Mouse (Mus musculus): Measurements from ENCODE around the gene Nrf1.

Gene Nrf1

DNA sequence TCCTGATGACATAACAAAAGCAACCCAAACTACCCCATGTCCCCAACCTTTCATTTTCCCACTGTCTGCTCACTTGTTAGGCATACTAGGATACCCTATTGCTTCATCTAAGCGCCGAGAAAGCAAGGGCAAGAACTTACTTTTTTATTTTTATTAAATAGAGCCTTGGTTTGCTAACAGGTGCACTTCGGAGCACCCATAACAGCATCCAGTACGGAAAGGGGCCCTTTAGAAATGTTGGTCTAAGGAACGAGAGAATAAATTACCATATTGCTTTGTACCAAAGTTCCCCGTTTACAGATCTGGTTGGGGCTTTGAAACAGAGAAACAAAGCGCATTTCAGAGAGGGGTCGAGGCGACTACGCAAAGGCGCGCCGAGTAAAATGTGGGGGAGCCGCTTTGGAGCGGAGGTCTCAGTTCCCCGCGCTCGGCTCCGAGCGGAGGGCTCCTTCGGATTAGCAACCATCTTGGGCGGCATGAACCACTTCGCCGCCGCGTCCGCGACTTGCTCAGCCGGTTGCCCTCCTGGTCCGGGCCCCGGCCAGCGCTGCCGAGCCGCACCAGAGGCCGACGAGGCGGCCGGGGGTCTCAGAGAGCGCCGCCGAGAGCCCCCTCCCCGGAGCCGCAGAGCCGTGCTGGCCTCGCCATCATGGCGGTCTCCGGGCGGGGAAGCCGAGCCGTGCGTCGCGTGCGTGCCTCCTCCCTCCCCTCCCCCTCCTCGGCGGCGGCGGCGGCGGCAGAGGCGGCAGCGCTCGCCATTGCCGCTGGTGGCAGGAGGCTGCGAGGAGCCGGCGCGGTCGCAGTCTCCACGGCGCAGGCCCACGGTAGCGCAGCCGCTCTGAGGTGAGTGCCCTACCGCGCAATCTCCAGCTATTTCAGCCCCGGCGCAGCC is at the start of gene Nrf1:
Gene Nrf1, plus strand, starts transcription at position 718 of the 892 bp plus-strand sequence.
- DNase-seq (ENCODE audit: low spot score), result peak; percentile 90

DNA sequence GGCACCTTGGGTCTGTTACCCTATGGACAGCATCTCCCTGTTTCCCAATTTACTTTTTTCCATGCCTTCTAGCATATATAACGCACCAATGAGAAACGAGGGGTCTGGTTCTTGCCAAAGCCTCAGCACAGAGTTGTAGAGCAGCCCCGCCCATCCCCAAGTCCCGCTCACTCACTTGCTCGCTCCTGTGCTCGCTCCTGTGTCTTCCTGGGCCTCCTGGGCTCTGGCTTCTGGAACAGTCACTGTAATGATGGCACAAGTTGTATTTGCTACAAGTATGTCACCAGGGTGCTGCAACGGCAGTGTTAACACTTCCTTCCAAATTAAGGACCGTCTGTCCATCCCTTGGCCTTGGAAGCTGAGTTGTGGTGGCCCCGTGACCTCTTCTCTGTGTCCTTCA is 49.6 kb upstream of the Nrf1 start:
- no peak for DNase-seq (ENCODE audit: low spot score)

DNA sequence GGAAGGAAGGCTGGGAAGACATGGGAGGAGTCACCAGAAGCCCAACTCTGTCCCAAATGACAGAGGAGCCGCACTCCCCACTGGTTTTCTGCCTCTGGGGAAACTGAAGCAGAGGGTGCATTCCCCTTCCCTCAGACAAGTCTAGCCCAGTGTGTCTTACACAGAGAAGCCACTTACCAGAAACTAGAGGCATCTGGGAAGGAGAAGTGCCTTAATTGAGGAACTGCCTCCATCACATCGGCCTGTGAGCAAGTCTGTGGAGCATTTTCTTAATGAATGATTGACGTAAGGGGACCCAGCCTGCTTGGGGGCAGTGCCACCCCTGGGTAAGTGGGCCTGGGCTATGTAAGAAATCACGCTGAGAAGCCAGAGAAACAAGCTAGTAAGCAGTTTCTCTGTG is 49.0 kb upstream of the Nrf1 start:
- no peak for DNase-seq (ENCODE audit: low spot score)

DNA sequence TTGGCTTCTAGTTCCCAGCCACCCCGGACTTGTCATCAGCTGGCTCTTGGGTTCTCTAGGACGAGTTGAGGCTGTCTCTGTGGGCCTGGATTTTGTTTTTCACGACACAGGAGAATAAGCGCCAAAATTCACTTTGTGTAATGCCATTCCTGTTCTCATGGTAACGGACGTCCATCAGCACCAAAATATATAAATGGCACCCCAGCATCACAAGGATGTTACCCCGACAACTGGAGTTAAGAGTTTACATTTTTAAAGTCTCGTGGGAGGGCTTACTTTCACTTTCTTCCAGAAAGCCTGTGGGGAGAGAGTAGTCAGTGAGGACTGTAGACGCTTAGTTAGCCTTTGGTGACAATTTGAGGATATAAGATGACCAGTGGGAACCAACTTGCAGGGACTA is 45.2 kb upstream of the Nrf1 start:
- DNase-seq (ENCODE audit: low spot score), result no peak

DNA sequence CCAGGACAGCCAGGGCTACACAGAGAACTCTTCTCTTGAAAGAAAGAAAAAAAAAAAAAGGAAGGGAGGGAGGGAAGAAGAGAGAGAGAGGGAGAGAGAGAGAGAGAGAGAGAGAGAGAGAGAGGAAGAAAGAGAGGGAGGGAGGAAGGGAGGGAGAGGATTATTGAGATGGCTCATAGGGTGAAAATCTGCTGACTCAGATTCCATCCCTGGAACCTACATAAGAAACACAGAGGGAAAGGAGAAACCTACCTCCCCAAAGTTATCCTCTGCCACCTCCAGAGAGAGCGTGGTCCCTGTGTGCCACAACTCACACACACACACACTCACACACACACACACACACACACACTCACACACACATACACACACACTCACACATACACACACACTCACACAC is 41.9 kb upstream of the Nrf1 start:
- no peak for DNase-seq (ENCODE audit: low spot score)

DNA sequence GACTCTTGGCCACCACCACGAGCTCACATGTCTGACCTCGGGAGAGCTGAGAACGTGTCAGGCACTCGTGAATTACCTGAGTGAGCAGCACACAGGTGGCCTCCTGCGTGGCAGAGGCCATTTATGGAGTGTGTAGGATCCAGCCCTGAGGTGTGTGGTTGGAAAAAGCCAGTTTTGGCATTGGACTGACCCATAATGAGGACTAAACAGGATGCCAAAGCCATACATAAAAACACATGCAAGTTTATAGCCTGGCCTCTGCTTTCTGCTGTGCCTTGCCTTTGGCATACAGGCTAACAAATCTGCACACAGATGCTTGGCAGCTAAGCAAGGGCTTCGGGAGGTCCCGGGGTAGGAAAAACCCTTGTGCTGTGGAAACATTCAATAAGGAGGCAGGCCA is 38.6 kb upstream of the Nrf1 start:
- no peak for DNase-seq (ENCODE audit: low spot score)

DNA sequence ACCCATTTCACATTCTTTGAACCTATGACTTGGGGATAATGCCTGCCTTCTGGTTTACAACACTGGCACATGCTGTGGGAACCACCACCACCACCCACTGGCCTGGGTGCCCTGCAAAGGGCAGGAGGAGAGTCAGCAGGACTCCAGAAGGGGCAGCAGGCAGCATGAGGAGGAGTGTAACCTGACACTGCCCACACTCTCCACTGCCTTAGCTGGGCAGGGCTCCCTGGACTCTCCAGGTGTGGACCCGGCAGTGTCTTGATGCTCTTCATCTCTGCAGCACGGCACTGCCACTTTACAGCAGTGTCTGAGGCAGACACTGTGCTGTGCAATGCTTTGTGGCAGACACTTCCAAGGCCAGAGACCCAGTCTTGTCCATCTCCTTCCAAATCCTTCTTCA is 34.3 kb upstream of the Nrf1 start:
- no peak for DNase-seq (ENCODE audit: low spot score)

DNA sequence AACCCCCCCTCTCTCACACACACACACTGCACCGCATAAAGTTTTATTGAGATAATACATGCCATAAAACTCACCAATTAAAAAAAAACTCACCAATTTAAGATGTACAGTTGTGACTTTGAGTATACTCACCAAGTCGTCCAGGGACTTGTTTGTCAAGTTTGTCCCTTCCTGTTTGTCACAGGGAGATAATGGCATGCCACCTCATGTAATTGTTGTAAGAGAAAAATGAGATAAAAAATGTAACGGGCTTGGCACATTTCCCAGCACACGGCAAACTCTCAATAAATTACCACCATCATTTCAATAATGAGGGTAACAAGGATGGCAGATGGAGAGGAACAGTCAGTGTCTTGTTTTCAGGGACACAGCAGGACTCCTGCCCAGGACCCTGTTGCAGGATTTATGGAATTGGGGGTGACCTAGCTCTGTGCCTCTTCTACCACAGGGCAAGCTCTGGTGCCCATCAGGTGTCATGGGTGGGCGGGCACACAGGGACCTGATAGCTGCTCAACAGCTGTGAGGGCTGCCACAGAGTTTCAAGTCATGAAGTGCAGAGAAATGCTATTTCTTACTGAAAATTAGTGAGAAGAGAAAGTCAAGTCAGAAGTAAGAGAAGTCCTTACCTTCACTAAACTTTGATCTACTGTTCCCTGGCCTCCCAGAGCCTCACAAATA is 33.5 kb upstream of the Nrf1 start:
- no peak for DNase-seq (ENCODE audit: low spot score)

DNA sequence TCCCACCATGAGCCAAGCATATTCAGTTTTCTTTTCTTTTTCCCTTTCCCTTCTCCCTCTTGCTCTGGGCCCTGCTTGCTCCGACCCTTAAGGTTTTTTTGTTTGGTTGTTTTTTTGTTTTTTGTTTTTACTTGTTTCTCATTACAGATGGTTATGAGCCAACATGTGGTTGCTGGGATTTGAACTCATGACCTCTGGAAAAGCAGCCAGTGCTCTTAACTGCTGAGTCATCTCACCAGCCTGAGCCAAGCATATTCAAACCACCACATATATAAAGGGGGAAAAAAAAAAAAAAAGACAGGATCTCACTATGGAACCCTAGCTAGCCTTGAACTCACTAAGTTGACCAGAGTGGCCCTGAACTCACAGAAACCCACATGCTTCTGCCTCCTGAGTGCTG is 26.5 kb upstream of the Nrf1 start:
- DNase-seq (ENCODE audit: low spot score), result no peak

DNA sequence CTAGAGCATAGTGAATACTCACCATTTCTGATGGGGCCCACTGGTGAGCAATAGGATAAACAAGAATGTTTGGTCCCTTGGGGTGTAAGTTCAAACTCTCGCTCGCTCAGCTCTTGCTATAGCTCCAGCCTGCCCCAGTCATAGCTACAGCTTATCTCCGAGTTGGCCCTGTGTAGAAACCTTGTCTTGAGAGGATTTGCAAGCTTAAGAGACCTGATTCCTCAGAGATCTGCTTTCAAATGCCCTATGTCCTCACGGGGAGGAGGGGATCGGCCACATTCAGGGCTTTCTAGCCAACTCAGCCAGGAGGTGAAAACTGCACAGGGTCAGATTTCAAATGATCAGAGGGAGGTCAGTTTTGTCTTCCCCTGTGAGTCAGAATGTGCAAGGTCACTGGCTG is 26.1 kb upstream of the Nrf1 start:
- DNase-seq (ENCODE audit: low spot score), result no peak

DNA sequence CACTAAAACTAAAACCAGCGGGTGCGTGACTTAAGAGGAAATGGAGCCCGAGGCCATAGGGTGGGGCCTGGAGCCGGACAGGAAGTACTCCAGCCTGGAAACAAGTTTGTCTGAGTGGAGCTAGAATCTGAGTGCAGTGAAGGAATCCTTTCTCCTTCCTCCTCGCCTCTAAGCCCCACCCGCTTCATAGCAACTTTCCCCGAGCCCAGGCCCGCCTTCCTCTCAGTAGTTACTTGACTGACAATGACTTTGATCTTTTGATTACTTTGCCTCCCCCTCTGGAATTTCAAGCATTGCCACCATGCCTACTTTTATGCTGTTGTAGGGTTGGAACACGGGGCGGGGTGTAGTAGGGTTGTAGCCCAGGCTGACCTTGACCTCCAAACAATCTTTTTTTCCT is 21.0 kb upstream of the Nrf1 start:
- DNase-seq (ENCODE audit: low spot score), result peak; percentile 40

DNA sequence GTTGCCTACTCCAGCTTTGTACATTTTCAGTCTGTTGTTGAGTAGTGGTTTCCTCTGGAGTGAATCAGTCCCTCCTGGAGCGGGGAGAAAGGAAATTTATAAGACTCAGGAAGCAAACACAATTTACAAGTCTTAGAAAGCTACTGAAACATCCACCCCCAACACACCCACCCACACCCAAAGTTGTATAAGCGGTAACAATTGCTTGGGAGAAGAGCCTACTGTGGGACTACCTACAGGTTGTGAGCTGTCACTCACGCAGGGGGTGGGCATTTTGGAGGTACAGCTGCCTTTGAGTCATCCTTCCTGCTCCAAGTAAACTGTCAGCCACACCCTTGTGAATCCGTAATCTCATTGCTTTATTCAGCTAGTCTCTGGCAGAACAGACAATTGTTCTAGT is 19.4 kb upstream of the Nrf1 start:
- DNase-seq (ENCODE audit: low spot score), result no peak

DNA sequence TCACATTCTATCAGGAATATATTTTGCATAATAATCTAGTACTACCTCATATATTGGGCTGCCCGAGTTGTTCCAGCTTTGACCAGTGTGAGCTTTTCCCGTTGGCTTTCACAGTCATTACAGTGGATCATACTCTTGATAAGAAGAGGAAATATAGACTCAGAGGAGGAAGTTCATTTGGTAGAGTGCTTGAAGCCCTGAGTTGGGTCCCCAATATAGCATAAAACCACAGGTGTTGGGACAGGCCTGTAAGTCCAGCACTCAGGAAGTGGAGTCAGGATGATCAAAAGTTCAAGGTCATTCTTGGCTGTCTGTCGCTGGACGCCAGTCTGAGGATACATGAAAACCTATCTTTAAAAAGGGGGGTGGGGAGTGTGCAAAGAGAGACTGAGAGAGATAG is 12.7 kb upstream of the Nrf1 start:
- no peak for DNase-seq (ENCODE audit: low spot score)

DNA sequence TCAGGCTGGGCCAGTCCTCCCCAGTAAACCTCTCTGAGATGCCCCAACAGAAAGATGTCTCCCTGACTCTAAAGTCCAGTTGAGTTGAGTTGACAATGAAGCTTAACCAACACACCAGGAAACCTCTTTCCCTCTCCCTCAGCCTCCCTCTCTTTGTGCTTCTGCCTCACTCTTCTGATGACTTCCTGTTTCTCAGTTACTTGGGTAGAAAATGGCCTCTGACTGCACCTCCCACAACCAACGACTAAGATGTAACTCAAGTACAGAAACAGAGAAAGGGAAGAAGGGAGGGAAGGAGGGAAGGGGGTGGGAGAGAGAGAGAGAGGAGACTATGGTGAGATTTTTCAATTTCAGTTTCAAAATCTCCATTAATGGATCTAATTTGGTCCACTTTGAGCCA is 6.3 kb upstream of the Nrf1 start:
- DNase-seq (ENCODE audit: low spot score), result no peak

DNA sequence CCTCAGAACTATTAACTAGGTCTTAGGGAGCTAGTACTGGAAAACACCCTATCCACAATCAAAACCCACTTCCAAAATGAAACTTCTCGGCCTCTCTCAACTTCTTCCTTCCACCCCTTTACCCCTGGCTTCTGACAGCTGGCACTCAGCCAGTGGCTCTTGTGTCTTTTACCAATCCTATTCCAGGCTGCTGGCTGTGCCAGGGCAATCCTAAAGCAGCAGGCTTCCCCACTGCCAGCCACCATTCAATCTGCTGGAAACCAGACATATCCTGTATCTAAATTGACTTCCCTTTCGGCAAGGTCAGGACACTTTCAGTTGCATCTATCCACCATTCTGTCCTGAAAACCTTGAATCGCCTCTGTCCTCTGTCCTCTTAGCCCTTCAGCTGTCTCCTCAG is 5.3 kb upstream of the Nrf1 start:
- no peak for DNase-seq (ENCODE audit: low spot score)

DNA sequence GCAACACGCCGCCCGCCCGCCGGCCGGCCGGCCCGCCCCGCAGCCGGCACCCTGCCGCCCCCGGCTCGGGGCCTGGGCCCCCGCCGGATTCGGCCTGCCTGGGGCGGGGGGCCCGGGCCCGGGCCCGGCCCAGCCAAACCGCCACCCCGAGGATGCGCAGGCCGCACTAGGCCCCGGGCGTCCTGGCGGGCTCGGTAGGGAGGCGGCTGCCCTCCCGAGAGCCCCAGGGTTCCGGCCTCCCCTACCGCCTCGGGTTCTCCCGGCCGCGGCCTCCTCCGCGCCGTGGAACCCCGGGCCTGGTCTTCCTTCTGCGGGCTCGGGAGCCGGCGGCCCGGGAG is 344 bp downstream of the Nrf1 start:
- no peak for DNase-seq (ENCODE audit: low spot score)

DNA sequence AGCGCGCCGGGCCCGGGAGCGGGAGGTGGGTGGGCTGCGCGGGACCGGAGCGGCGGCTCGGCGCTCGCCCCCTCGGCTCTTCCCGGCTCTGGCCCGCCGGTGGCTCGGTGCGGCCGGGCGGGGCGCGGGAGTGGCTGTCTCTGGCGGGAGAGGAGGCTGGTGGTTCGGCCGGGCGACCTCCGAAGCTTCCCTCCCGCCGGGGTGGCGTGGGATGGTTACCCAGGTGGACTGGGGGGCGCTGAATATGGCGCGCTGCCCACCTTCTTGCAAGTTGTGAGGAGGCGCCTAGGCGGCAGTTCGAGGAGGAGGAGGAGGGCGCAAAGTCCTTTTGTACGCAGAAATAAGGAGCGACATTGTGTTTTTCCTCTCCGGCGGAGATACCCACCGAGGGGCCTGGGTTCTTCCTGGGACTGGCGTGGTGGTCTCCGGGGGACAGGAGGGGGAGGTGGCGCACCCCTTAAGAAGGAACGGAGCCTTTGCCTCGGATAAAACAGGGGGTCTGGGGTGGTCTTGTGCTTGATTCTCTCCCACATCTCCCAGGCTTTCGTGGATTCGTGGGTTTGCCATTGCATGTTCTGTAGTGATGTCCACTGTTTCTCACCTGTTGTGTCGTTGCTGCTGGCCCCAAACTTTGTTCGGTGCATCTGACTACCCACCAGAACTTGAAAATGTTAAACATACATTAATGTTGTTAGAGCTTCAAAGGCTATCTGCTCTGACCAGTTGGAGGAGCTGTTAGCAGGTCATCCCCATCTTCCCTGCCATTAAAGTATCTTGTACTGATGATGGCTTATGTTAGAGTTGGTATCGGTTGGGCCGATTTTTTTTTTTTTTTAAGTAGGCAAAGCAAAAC is 939 bp downstream of the Nrf1 start:
- peak; percentile 64 for DNase-seq (ENCODE audit: low spot score)

DNA sequence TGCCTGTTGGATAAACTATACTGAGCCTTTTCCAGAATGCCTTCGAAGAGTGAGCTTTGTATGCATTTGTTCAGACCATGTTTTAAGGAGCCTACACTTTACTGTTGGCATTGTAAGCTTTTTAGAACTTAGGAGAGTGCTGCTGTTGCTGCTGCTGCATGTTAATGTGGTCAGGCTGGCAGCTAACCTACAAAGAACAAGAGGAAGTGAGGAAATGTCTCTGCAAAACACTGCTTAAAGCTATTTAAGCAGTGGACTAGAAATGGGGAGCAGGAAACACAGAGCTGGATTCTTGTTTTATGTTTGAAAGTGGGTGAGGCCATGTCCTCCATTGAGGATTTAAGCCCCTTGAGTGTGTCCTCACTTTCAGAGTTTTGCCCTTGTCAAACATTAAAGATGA is 5.3 kb downstream of the Nrf1 start:
- no peak for DNase-seq (ENCODE audit: low spot score)

DNA sequence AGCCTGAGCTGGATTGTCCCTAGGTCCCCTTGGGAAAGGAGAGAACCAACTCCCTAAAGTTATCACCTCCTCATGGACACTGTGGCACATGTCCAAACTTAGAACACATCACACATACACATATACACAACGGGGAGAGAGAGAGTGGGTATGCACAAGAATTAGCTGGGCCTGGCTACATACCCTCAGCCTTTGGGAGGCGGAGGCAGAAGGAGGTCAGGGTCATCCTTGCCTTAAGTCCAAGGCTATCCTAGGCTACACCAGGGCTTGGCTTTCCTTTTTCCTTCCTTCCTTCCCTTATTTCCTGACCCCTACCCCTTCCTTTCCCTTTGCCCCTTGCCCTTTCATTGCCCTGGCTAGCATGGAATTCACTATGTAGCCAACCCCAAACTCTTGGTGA is 14.8 kb downstream of the Nrf1 start:
- DNase-seq (ENCODE audit: low spot score), result no peak

DNA sequence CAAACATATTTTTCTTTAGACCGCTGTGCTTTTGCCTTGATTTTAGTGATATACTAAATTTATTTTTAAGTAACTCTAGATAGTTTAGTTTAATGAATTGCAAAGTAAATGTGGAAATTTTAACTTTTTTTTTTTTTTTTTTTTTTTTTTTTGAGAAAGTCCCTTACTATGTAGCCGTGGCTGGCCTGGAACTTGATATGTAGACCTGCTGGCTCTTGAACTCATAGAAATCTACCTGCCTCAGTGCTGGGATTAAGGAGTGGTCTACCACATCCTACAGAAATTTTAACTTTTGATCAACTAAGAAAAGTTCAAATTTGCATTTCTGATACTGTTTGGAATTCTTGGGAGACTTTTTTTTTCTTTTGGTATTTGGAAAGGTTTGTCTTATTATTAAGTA is 17.6 kb downstream of the Nrf1 start:
- no peak for DNase-seq (ENCODE audit: low spot score)

DNA sequence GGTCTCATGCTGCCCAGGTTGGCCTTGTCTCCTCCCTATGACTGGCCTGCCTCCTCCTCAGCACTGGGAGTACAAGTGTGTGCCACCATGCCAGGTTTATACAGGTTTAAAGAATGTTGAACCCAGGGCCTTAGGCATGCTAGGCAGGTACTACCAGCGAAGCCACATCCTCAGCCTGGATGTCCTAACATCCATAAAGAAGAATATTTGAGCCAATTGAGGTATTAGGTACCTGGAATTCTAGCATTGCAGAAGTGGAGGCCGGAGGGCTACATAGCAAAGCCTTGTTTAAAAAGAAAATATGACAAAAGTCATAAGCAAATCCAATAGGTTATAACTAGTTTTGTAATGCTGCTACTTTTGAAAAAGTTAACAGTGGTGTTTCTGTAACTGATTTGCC is 19.0 kb downstream of the Nrf1 start:
- no peak for DNase-seq (ENCODE audit: low spot score)

DNA sequence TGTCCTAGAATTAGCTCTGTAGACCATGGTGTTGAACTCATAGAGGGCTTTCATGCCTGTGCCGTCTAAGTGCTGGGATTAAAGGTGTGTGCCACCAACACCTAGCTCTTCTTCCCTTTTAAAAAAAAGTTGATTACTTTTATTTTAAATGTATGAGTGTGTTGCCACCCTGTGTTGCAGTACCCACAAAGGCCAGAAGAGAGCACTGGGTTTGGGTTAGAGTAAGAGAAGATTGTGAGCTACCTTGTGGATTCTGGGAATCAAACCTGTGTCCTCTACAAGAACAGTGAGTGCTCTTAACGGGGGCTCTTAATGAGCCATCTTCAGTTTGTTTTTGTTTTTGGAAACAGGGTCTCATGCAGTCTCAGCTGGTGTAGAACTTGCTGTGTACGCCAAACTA is 24.7 kb downstream of the Nrf1 start:
- no peak for DNase-seq (ENCODE audit: low spot score)

DNA sequence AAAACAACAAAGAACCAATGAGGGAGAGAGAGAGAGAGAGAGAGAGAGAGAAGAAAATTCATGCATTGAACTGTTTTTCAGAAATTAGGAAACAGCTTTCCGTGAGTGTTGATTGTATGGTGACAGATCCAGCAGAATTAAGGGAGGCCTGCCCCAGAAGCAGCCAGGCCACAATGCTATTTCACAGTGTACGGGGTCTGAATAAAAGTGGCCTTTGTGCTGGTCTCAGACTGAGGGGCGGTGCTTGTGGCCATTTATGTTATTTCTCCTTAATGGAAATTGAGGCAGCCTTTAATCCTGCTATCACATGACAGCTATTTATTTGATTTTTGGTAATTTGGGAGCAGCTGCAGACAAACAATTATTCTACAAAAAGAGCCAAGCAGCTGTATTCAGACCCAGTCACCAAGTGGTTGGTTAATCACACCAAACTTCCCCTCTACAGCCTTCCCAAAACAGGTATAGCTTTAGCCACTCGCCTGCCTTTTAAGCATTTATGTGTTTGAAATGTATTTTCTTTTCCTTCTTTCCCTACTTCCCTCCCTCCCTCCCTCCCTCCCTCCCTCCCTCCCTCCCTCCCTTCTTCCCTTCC is 31.2 kb downstream of the Nrf1 start:
- DNase-seq (ENCODE audit: low spot score), result no peak
